12 mouse cellular contexts compared by ENCODE assay signal in the genomic region with DNA sequence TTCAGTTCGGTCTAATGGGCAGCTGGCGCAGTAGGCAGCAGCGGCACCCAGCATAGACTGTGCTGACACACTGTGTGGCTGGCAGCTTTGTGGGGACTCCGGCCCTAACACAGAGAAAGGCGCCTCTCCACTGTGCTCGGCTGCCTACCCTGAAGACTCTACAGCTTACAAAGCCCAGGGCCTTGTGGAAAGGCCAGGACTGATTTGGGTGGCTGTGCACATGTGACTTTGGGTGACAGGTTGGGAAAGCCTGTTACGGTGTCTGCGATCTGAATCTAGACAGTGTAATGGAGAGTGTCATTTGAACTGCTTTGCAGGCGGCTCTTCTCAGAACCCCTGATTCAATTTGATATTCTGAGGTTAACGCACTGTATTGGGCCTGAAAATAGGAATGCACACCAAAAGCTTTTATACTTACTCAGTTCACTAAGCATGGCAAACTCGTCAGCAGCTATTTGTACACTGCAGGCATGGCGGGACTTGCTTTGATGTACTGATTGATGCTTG.
DNase-seq lines count a peak whose midpoint lies in the region; ATAC-seq lines count a peak whose summit lies in the region.
"Had no signal": no experiment of that assay in that cellular context is flagged by ENCODE, and none has a peak within 500 bp of the region (broad histone marks: within the 10 kb centered on the region; RNA-seq: fewer than 3 reads in every experiment).

No protein-coding gene starts in this region.

- no peaks in the 10 kb centered on the region for H3K9me3 ChIP-seq in hindbrain, embryonic 10.5 days
- no peaks in the 10 kb centered on the region for H3K9me3 ChIP-seq in midbrain, embryonic 16.5 days (replicated peaks; ENCODE audit: control insufficient read depth, low read length, poor library complexity, severe bottlenecking)
- H3K9me3 ChIP-seq: lung, embryonic 15.5 days had no signal

- peak; percentile 2 for DNase-seq in ZHBTc4 (ENCODE audit: low read depth, low spot score)
- DNase-seq in embryo, embryonic 9.5 days (ENCODE audit: extremely low spot score), result peak; percentile 5
- DNase-seq in hindbrain, embryonic 10.5 days (ENCODE audit: low spot score), result no peak
- no peak for DNase-seq in layer of hippocampus, adult 9-11 months
- DNase-seq in heart, postnatal 14 days, result no peak
- DNase-seq: heart, adult 11 months; heart, postnatal 36 days; right cerebral cortex, postnatal 25 days had no signal

- H3K4me1 ChIP-seq in hindbrain, embryonic 10.5 days (replicated peaks), result peaks cover 12% of the 10 kb centered on the region; the same call in 1 of the 2 replicates
- H3K4me1 ChIP-seq in midbrain, embryonic 16.5 days (ENCODE audit: control insufficient read depth, insufficient read depth, low read length), result 0 out of 2 replicates have a peak, but pooled peaks cover 4% of the 10 kb centered on the region
- H3K4me1 ChIP-seq: lung, embryonic 15.5 days had no signal

- peak overlapping the region; percentile 17; the same call in 1 of the 2 replicates for H3K27ac ChIP-seq in hindbrain, embryonic 10.5 days
- no peak overlapping the region for H3K27ac ChIP-seq in midbrain, embryonic 16.5 days (ENCODE audit: low read length)
- H3K27ac ChIP-seq: lung, embryonic 15.5 days; stomach, postnatal 0 days had no signal

- WGBS in hindbrain, embryonic 10.5 days, result 83% methylated on average over 12 of the region's 12 CpGs
- 48% methylated on average over 12 of the region's 12 CpGs for WGBS in midbrain, embryonic 16.5 days

- H3K4me3 ChIP-seq in hindbrain, embryonic 10.5 days, result no peak overlapping the region
- H3K4me3 ChIP-seq in midbrain, embryonic 16.5 days (ENCODE audit: low read depth, low read length), result no peak overlapping the region
- H3K4me3 ChIP-seq: lung, embryonic 15.5 days had no signal

- intact Hi-C loops in heart, postnatal 14 days (cut with DNase I), result no loop called here

- no peaks in the 10 kb centered on the region for H3K36me3 ChIP-seq in hindbrain, embryonic 10.5 days
- no peaks in the 10 kb centered on the region for H3K36me3 ChIP-seq in midbrain, embryonic 16.5 days (ENCODE audit: control insufficient read depth, insufficient read depth, low read length)
- H3K36me3 ChIP-seq: lung, embryonic 15.5 days had no signal

- H3K4me2 ChIP-seq in midbrain, embryonic 16.5 days (ENCODE audit: low read length), result no peak overlapping the region
- H3K4me2 ChIP-seq: lung, embryonic 15.5 days had no signal

- peak; percentile 79 for ATAC-seq in midbrain, embryonic 16.5 days
- no peak for ATAC-seq in erythroblast, adult 5-6 weeks (replicated peaks; ENCODE audit: low FRiP score, poor library complexity, severe bottlenecking)

- no peak overlapping the region for H3K9ac ChIP-seq in midbrain, embryonic 16.5 days (ENCODE audit: low read depth, low read length)
- H3K9ac ChIP-seq: lung, embryonic 15.5 days had no signal

- no peaks in the 10 kb centered on the region for H3K27me3 ChIP-seq in hindbrain, embryonic 10.5 days (ENCODE audit: insufficient read depth, poor library complexity, severe bottlenecking)
- H3K27me3 ChIP-seq in midbrain, embryonic 16.5 days (ENCODE audit: control insufficient read depth, insufficient read depth, low read depth, low read length), result no peaks in the 10 kb centered on the region
- H3K27me3 ChIP-seq: lung, embryonic 15.5 days had no signal

Comparison
In these comparisons a context has a peak if more than half of its experiments do, and no peak if none do; other contexts are left out.
1. DNase-seq: peak in ZHBTc4 (single experiment) and embryo, embryonic 9.5 days (single experiment); none in hindbrain, embryonic 10.5 days (single experiment), layer of hippocampus, adult 9-11 months (single experiment) and heart, postnatal 14 days (0 of 2).